Mouse (Mus musculus): ENCODE results near the gene Spg7. TPM values are rescaled to one million over a fixed set of nuclear protein-coding genes. Genes with fewer than 3 reads are reported as not detected.
A peak's percentile ranks its signal among the peaks of the same experiment; 100 is the strongest.

Gene Spg7
- polyA plus RNA-seq, 1 experiment from 2014 or later = 48.2 TPM

GRCm38 (mm10) chr8:123137645-123138077 lies 74.9 kb downstream of the Spg7 start:
- Histone ChIP-seq H3K27me3 (replicated peaks) (no peaks in the 10 kb centered on the region), H3K9ac (no peak overlapping the region), H3K27ac (peak overlapping the region; percentile 91), H3K4me1 (peaks cover 35% of the 10 kb centered on the region), H3K4me2 (no peak overlapping the region), H3K36me3 (no peaks in the 10 kb centered on the region), H3K9me3 (no peaks in the 10 kb centered on the region), H3K4me3 (replicated peaks) (no peak overlapping the region)
- WGBS = 4% methylated on average over 2 of the region's 2 CpGs
- ATAC-seq (ENCODE audit: insufficient read depth, low FRiP score, low read depth) = peak; percentile 89

GRCm38 (mm10) chr8:123138741-123139140 lies 76.0 kb downstream of the Spg7 start:
- Histone ChIP-seq H3K9ac (no peak overlapping the region), H3K9me3 (no peaks in the 10 kb centered on the region), H3K4me3 (replicated peaks) (no peak overlapping the region), H3K27me3 (replicated peaks) (no peaks in the 10 kb centered on the region), H3K27ac (no peak overlapping the region; the same call in 1 of the 2 replicates), H3K4me2 (no peak overlapping the region), H3K4me1 (peaks cover 35% of the 10 kb centered on the region), H3K36me3 (no peaks in the 10 kb centered on the region)
- no peak for ATAC-seq (ENCODE audit: insufficient read depth, low FRiP score, low read depth)
- 50% methylated on average over 4 of the region's 4 CpGs for WGBS

DNA sequence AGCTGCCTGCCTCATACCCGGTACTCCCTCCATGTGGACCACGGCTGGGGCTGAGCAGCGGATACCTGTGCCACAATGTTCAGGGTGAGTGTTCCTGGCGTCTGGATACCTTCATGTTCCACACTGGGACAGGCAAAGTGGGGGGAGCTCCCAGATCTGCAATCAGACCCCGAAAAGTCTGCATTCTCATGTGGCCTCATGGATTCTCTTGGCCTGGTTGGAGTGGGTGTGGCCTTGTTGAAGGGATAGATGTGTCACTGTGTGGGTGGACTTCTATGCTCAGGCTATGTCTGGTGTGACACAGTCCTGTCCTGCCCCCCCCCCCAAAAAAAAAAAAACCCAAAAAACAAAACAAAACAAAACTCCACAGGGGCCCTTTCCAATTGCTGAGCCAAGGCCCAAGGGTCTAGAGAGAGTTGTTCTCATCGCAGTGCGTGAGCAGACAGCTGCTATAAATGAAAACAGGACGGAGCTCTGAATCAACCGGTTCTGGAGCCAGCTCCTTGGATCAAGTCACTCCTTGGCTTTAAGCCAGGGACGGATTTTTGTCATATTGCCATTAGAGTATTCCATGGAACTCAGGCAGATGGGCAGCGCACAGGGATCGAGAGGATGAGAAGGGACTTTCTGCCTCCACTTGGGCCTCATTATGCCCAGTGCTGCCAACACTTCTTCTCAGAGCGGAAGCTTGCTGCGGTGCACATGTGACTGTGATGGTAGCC lies 79.2 kb downstream of the Spg7 start:
- 56% methylated on average over 14 of the region's 14 CpGs for WGBS
- H3K4me2 ChIP-seq = 0 out of 2 replicates have a peak overlapping the region, but pooled peaks have one; percentile 19
- no peak for ATAC-seq (ENCODE audit: insufficient read depth, low FRiP score, low read depth)

DNA sequence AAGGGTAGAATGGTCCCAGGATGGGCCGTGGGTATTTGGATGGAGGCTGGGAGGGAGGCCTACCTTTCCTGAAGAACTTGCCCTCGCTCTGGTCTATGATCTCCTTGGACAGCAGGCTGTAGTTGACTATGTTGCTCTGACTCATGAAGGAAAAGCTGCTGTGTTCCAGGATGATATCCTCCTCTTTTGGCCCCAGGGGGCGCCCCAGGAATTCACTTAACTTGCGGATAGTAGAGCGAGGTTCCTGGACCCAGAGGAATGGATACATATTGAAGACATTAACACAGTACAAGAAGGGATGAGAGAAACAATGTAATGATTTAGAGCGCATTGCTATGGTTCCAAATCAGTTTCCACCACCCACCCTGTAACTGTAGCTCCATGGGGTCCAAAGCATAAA lies 82.5 kb downstream of the Spg7 start:
- H3K36me3 ChIP-seq = no peaks in the 10 kb centered on the region
- H3K27me3 ChIP-seq (replicated peaks) = no peaks in the 10 kb centered on the region
- H3K27ac ChIP-seq = peak overlapping the region; percentile 83; the same call in 1 of the 2 replicates
- H3K4me3 ChIP-seq (replicated peaks) = no peak overlapping the region
- 52% methylated on average over 6 of the region's 6 CpGs for WGBS
- no peak for ATAC-seq (ENCODE audit: insufficient read depth, low FRiP score, low read depth)
- H3K4me2 ChIP-seq = no peak overlapping the region
- peaks cover 11% of the 10 kb centered on the region for H3K4me1 ChIP-seq
- H3K9me3 ChIP-seq = no peaks in the 10 kb centered on the region
- H3K9ac ChIP-seq = no peak overlapping the region

More for the DNA sequence above, 79.2 kb downstream of the Spg7 start:
- H3K27me3 ChIP-seq (replicated peaks) = no peaks in the 10 kb centered on the region
- H3K9ac ChIP-seq = no peak overlapping the region
- no peaks in the 10 kb centered on the region for H3K9me3 ChIP-seq
- H3K27ac ChIP-seq = peak overlapping the region; percentile 88
- H3K4me1 ChIP-seq = peaks cover 27% of the 10 kb centered on the region
- no peak overlapping the region for H3K4me3 ChIP-seq (replicated peaks)
- no peaks in the 10 kb centered on the region for H3K36me3 ChIP-seq

DNA sequence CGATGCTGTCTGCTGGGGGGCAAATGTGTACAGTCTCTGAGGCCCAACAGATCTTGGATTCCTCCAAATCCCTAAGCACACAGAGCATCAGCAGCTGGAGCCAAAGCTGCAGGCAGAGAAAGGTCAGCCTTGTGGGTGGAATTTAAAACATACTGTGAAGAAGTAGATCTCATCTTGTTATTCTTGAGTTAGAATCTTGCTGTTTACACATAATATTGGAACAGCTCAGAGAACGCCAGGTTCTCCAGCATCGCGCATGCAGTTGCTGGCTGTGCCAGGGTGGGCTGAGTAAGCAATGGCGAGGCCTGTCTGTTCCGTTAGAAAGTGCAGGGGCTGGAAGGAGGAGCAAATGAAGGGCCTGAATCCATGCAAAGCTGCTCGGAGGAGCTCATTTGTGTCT lies 83.6 kb downstream of the Spg7 start:
- peak overlapping the region; percentile 83 for H3K27ac ChIP-seq

More for the DNA sequence above, 83.6 kb downstream of the Spg7 start:
- H3K4me3 ChIP-seq (replicated peaks) = no peak overlapping the region
- H3K9me3 ChIP-seq = no peaks in the 10 kb centered on the region
- H3K36me3 ChIP-seq = no peaks in the 10 kb centered on the region
- H3K4me1 ChIP-seq = peaks cover 11% of the 10 kb centered on the region
- no peak overlapping the region for H3K9ac ChIP-seq
- ATAC-seq (ENCODE audit: insufficient read depth, low FRiP score, low read depth) = no peak
- WGBS = 46% methylated on average over 7 of the region's 7 CpGs
- no peak overlapping the region for H3K4me2 ChIP-seq
- no peaks in the 10 kb centered on the region for H3K27me3 ChIP-seq (replicated peaks)

Small RNA genes within 50 kb of the gene (microRNA-seq; reads per million reads assigned to microRNA genes)
- gene Mir7079 = not detected
- not detected for gene Mir7080

Other genes starting within 250 kb of the Spg7 start
- gene Cdh15, start 215.0 kb upstream of the Spg7 start, polyA plus RNA-seq (2015; fragmentation: Nextera tagmentation; extraction: Ambion mirVana) = 0.49 and 0.88 TPM in 2 replicates
- 63.9 and 67.3 TPM in 2 replicates for gene Ankrd11, start 20.7 kb upstream of the Spg7 start, polyA plus RNA-seq (2015; fragmentation: Nextera tagmentation; extraction: Ambion mirVana)
- gene Rpl13, start 39.4 kb downstream of the Spg7 start, polyA plus RNA-seq (2015; fragmentation: Nextera tagmentation; extraction: Ambion mirVana) = 1,122 and 1,488 TPM in 2 replicates
- 2.0 and 2.3 TPM in 2 replicates for gene Cpne7, start 54.4 kb downstream of the Spg7 start, polyA plus RNA-seq (2015; fragmentation: Nextera tagmentation; extraction: Ambion mirVana)
- 14.2 and 15.6 TPM in 2 replicates for gene Sult5a1, start 95.4 kb downstream of the Spg7 start, polyA plus RNA-seq (2015; fragmentation: Nextera tagmentation; extraction: Ambion mirVana)
- gene Dpep1, start 123.3 kb downstream of the Spg7 start, polyA plus RNA-seq (2015; fragmentation: Nextera tagmentation; extraction: Ambion mirVana) = 2.0 and 3.9 TPM in 2 replicates
- 135 and 150 TPM in 2 replicates for gene Chmp1a, start 149.8 kb downstream of the Spg7 start, polyA plus RNA-seq (2015; fragmentation: Nextera tagmentation; extraction: Ambion mirVana)
- gene Spata33, start 149.9 kb downstream of the Spg7 start, polyA plus RNA-seq (2015; fragmentation: Nextera tagmentation; extraction: Ambion mirVana) = 3.0 and 3.1 TPM in 2 replicates
- gene Cdk10, start 161.9 kb downstream of the Spg7 start, polyA plus RNA-seq (2015; fragmentation: Nextera tagmentation; extraction: Ambion mirVana) = 28.8 and 30.6 TPM in 2 replicates
- gene Spata2l, start 173.3 kb downstream of the Spg7 start, polyA plus RNA-seq (2015; fragmentation: Nextera tagmentation; extraction: Ambion mirVana) = 5.0 and 5.8 TPM in 2 replicates
- gene Zfp276, start 191.3 kb downstream of the Spg7 start, polyA plus RNA-seq (2015; fragmentation: Nextera tagmentation; extraction: Ambion mirVana) = 19.8 and 21.0 TPM in 2 replicates
- gene Vps9d1, start 191.4 kb downstream of the Spg7 start, polyA plus RNA-seq (2015; fragmentation: Nextera tagmentation; extraction: Ambion mirVana) = 20.5 and 22.5 TPM in 2 replicates